Mouse (Mus musculus) MEL (cell line): ENCODE measurements around the gene Plin2. TPM values are rescaled to one million over a fixed set of nuclear protein-coding genes. Genes with fewer than 3 reads are reported as not detected.
"Not testable (repeated sequence)": the region's sequence is repeated elsewhere in the genome, so short reads cannot be mapped to it uniquely, and the experiment has no call there.

Source experiments
- DNase-seq: peaks from one replicate; pipeline ENCODE4 v3.0.0; 2011; ENCODE audit warnings: low read depth, low spot score
- H3K27ac ChIP-seq: 2 replicates; pipeline ENCODE4 v1.5.1; 2012; ENCODE audit warnings: low read depth, mild to moderate bottlenecking, control low read depth, low read length, moderate library complexity; ENCODE audit not compliant: control insufficient read depth
- H3K27me3 ChIP-seq, 2 experiments: fragments of 150-350 bp in 1 of 2; sonication (generic) in 1 of 2; 2 replicates each; pipeline ENCODE4 v1.6.1; 2012; ENCODE audit warnings: low read length in 2 of 2, mild to moderate bottlenecking in 2 of 2, improper control_type of control experiment in 1 of 2, moderate library complexity in 1 of 2; ENCODE audit not compliant: insufficient read depth in 2 of 2, control insufficient read depth in 1 of 2
- H3K36me3 ChIP-seq, 2 experiments: 2 replicates each; pipeline ENCODE4 v1.6.1; 2012 to 2014; ENCODE audit warnings: low read length in 2 of 2, improper control_type of control experiment in 1 of 2, inconsistent platforms in 1 of 2, mild to moderate bottlenecking in 1 of 2; ENCODE audit not compliant: insufficient read depth in 2 of 2, control insufficient read depth in 1 of 2
- H3K4me1 ChIP-seq, 2 experiments: fragments of 150-350 bp in 1 of 2; sonication (generic) in 1 of 2; 2 replicates each; pipeline ENCODE4 v1.6.1; 2012; ENCODE audit warnings: low read length in 2 of 2, improper control_type of control experiment in 1 of 2, mild to moderate bottlenecking in 1 of 2; ENCODE audit not compliant: insufficient read depth in 2 of 2, control insufficient read depth in 1 of 2
- H3K4me3 ChIP-seq, 2 experiments: fragments of 150-350 bp in 1 of 2; sonication (generic) in 1 of 2; 2 replicates each; pipeline ENCODE4 v1.5.1; 2012; ENCODE audit warnings: low read depth in 2 of 2, low read length in 2 of 2, mild to moderate bottlenecking in 2 of 2, moderate library complexity in 2 of 2, control low read depth in 1 of 2, improper control_type of control experiment in 1 of 2; ENCODE audit not compliant: control insufficient read depth in 1 of 2, insufficient read depth in 1 of 2
- H3K79me2 ChIP-seq: 2 replicates; pipeline ENCODE4 v1.6.1; 2012; ENCODE audit warnings: mild to moderate bottlenecking, low read length, moderate library complexity; ENCODE audit not compliant: control insufficient read depth, poor library complexity, insufficient read depth
- H3K9ac ChIP-seq: 2 replicates; pipeline ENCODE4 v1.6.1; 2012; ENCODE audit warnings: low read depth, mild to moderate bottlenecking, control low read depth, low read length, moderate library complexity; ENCODE audit not compliant: control insufficient read depth, poor library complexity, severe bottlenecking
- H3K9me3 ChIP-seq: fragments of 150-350 bp; sonication (generic); replicated peaks from 2 replicates; pipeline ENCODE4 v1.6.1; 2012; ENCODE audit warnings: mild to moderate bottlenecking, low read length, improper control_type of control experiment, moderate library complexity; ENCODE audit not compliant: insufficient read depth
- BHLHE40 ChIP-seq: IDR thresholded peaks from 2 replicates; pipeline ENCODE4 v1.6.1; 2012; ENCODE audit warnings: low read depth, mild to moderate bottlenecking, inconsistent platforms, low read length, improper control_type of control experiment, borderline replicate concordance
- CHD2 ChIP-seq: IDR thresholded peaks from 2 replicates; pipeline ENCODE4 v1.6.1; 2011; ENCODE audit warnings: low read length, improper control_type of control experiment
- CTCF ChIP-seq, 3 experiments: IDR thresholded peaks in 2 of 3; conservative IDR thresholded peaks in 1 of 3; 2 replicates each; pipeline ENCODE4 v1.5.1; 2011 to 2012; ENCODE audit warnings: low read length in 3 of 3, low read depth in 2 of 3, mild to moderate bottlenecking in 2 of 3, improper control_type of control experiment in 1 of 3, inconsistent platforms in 1 of 3, mixed read lengths in 1 of 3, moderate library complexity in 1 of 3; ENCODE audit not compliant: control insufficient read depth in 1 of 3, insufficient read depth in 1 of 3, poor library complexity in 1 of 3, severe bottlenecking in 1 of 3
- E2F4 ChIP-seq: IDR thresholded peaks from 2 replicates; pipeline ENCODE4 v1.6.1; 2011; ENCODE audit warnings: low read depth, low read length, improper control_type of control experiment, borderline replicate concordance
- ETS1 ChIP-seq: IDR thresholded peaks from 2 replicates; pipeline ENCODE4 v1.6.1; 2012; ENCODE audit warnings: low read depth, mild to moderate bottlenecking, inconsistent platforms, low read length, improper control_type of control experiment, moderate library complexity
- GABPA ChIP-seq: IDR thresholded peaks from 2 replicates; pipeline ENCODE4 v1.6.1; 2012; ENCODE audit warnings: low read depth, mild to moderate bottlenecking, inconsistent platforms, low read length, improper control_type of control experiment, moderate library complexity
- GATA1 ChIP-seq: IDR thresholded peaks from 2 replicates; pipeline ENCODE4 v1.6.1; 2011; ENCODE audit warnings: low read depth, low read length, improper control_type of control experiment
- KAT2A ChIP-seq: conservative IDR thresholded peaks from 2 replicates; pipeline ENCODE4 v1.6.1; 2012; ENCODE audit warnings: low read depth, low read length, improper control_type of control experiment, inconsistent platforms
- MAFK ChIP-seq: IDR thresholded peaks from 2 replicates; pipeline ENCODE4 v1.6.1; 2011; ENCODE audit warnings: low read depth, mild to moderate bottlenecking, low read length, improper control_type of control experiment, borderline replicate concordance
- MEF2A ChIP-seq: IDR thresholded peaks from 2 replicates; pipeline ENCODE4 v1.6.1; 2014; ENCODE audit warnings: low read depth, mild to moderate bottlenecking, inconsistent platforms, low read length, improper control_type of control experiment; ENCODE audit not compliant: poor library complexity, insufficient replicate concordance, severe bottlenecking; ENCODE audit errors: extremely low read depth
- MXI1 ChIP-seq: IDR thresholded peaks from 2 replicates; pipeline ENCODE4 v1.6.1; 2011; ENCODE audit warnings: mild to moderate bottlenecking, low read depth, low read length, improper control_type of control experiment
- NELFE ChIP-seq: IDR thresholded peaks from 2 replicates; pipeline ENCODE4 v1.6.1; 2011; ENCODE audit warnings: low read depth, low read length, improper control_type of control experiment
- NRF1 ChIP-seq: IDR thresholded peaks from 2 replicates; pipeline ENCODE4 v1.6.1; 2014; ENCODE audit warnings: low read depth, mild to moderate bottlenecking, inconsistent platforms, low read length, improper control_type of control experiment, moderate library complexity; ENCODE audit not compliant: poor library complexity, insufficient read depth, severe bottlenecking
- POLR2AphosphoS2 ChIP-seq: IDR thresholded peaks from 2 replicates; pipeline ENCODE4 v1.6.1; 2011; ENCODE audit warnings: low read length, improper control_type of control experiment
- POLR2AphosphoS5 ChIP-seq: IDR thresholded peaks from 2 replicates; pipeline ENCODE4 v1.6.1; 2012; ENCODE audit warnings: low read depth, borderline replicate concordance, mild to moderate bottlenecking, inconsistent platforms, low read length, moderate library complexity, mixed read lengths
- RAD21 ChIP-seq: IDR thresholded peaks from 2 replicates; pipeline ENCODE4 v1.6.1; 2011; ENCODE audit warnings: mild to moderate bottlenecking, low read depth, low read length, improper control_type of control experiment
- RCOR1 ChIP-seq: IDR thresholded peaks from 2 replicates; pipeline ENCODE4 v1.6.1; 2012; ENCODE audit warnings: low read depth, mild to moderate bottlenecking, inconsistent platforms, low read length, improper control_type of control experiment
- SIN3A ChIP-seq: IDR thresholded peaks from 2 replicates; pipeline ENCODE4 v1.6.1; 2012; ENCODE audit warnings: low read length, improper control_type of control experiment, inconsistent platforms
- SMC3 ChIP-seq: IDR thresholded peaks from 2 replicates; pipeline ENCODE4 v1.6.1; 2011; ENCODE audit warnings: low read depth, low read length, improper control_type of control experiment
- TBP ChIP-seq: IDR thresholded peaks from 2 replicates; pipeline ENCODE4 v1.8.0; 2011; ENCODE audit warnings: low read depth, low read length, improper control_type of control experiment
- UBTF ChIP-seq: IDR thresholded peaks from 2 replicates; pipeline ENCODE4 v1.6.1; 2012; ENCODE audit warnings: low read depth, mild to moderate bottlenecking, inconsistent platforms, low read length, improper control_type of control experiment, moderate library complexity, borderline replicate concordance; ENCODE audit not compliant: insufficient read depth
- USF1 ChIP-seq: IDR thresholded peaks from 2 replicates; pipeline ENCODE4 v1.6.1; 2014; ENCODE audit warnings: low read depth, mild to moderate bottlenecking, inconsistent platforms, low read length, improper control_type of control experiment, moderate library complexity
- USF2 ChIP-seq, 2 experiments: IDR thresholded peaks; 2 replicates each; pipeline ENCODE4 v1.6.1; 2011 to 2012; ENCODE audit warnings: improper control_type of control experiment in 2 of 2, low read length in 2 of 2, borderline replicate concordance in 1 of 2, inconsistent platforms in 1 of 2, low read depth in 1 of 2, mild to moderate bottlenecking in 1 of 2; ENCODE audit not compliant: insufficient read depth in 1 of 2
- ZC3H11A ChIP-seq: IDR thresholded peaks from 2 replicates; pipeline ENCODE4 v1.6.1; 2012; ENCODE audit warnings: low read depth, mild to moderate bottlenecking, inconsistent platforms, low read length, improper control_type of control experiment
- ZNF384 ChIP-seq: IDR thresholded peaks from 2 replicates; pipeline ENCODE4 v1.6.1; 2012; ENCODE audit warnings: low read depth, mild to moderate bottlenecking, inconsistent platforms, low read length, improper control_type of control experiment
- polyA plus RNA-seq, 2 experiments: library from polyadenylated mRNA; stranded (reverse) in 1 of 2; unstranded in 1 of 2; fragments of >175 nt in 1 of 2; fragments of >200 nt in 1 of 2; gene quantifications; 2 replicates each; pipeline versions ENCODE4 v1.2.1 to v1.2.4; 2012; ENCODE audit warnings: low replicate concordance in 2 of 2, low read depth in 1 of 2; ENCODE audit not compliant: insufficient read length in 2 of 2, insufficient read depth in 1 of 2, missing spikeins in 1 of 2
- total RNA-seq: library from RNA; depleted of rRNA; stranded (reverse); fragments of 300-350 nt; gene quantifications from 2 replicates; pipeline ENCODE4 v1.2.3, GENCODE M21; 2012

Gene Plin2
- total and polyA plus RNA-seq, 3 experiments: 75.9 to 92.2 TPM; not detected in 1

DNA sequence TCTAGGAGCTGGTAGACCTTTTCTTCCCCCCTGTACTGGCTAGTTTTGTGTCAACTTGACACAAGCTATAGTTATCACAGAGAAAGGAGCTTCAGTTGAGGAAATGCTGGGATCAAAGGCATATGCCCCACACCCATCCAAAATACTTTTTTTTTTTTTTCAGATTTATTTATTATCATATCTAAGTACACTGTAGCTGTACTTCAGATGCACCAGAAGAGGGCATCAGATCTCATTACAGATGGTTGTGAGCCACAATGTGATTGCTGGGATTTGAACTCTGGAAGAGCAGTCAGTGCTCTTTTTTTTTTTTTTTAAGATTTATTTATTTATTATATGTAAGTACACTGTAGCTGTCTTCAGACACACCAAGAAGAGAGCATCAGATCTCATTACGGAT is 47.3 kb downstream of the Plin2 start:
- H3K79me2 ChIP-seq, H3K27ac ChIP-seq, H3K4me3 ChIP-seq, H3K9ac ChIP-seq, DNase-seq, H3K9me3 ChIP-seq, H3K36me3 ChIP-seq: not testable (repeated sequence)
- TF ChIP-seq RAD21 (peak; percentile 18), SMC3 (peak; percentile 54), ZC3H11A (0 out of 2 replicates have a peak, but pooled peaks have one; percentile 16), CTCF (IDR thresholded peaks at IDR 0.05 in 2 of 3, conservative IDR thresholded peaks at IDR 0.05 in 1 of 3; ENCODE audit: control insufficient read depth in 1 of 3, insufficient read depth in 1 of 3, low read depth in 2 of 3, low read length in 3 of 3, poor library complexity in 1 of 3, severe bottlenecking in 1 of 3) (peak in 1 of 3 experiments; percentile 30; a peak in 2 of 6 replicates), ZNF384 (peak; percentile 41; the same call in 1 of the 2 replicates)
- TF ChIP-seq, all 39 proteins: peak for 5; not testable (repeated sequence) for 34
- H3K27me3 ChIP-seq, H3K4me1 ChIP-seq: not testable (repeated sequence)

DNA sequence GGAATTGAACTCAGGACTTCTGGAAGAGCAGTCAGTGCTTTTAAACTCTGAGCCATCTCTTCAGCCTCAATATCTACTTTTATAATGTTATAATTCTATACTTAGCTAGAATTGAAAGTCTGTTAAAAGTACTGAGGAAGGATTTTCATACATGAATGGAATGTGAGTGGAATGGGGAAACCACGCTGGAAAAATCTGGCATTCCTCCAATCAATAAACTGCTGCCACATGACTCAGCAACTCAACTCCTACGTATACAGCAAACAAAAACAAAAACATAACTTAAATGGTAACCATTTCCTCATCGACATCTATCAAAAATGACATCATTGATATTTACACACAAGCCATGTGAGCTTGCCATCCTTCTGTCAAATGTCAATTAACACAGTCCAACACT is 47.7 kb downstream of the Plin2 start:
- Histone ChIP-seq H3K4me3 (no peak overlapping the region), H3K4me1 (peaks cover 0 to 2% of the 10 kb centered on the region in 2 experiments; a peak in 1 of 4 replicates)
- TF ChIP-seq CHD2 (no peak), NRF1 (no peak), NELFE (no peak), POLR2AphosphoS5 (no peak), TBP (no peak), RCOR1 (no peak), MXI1 (no peak), BHLHE40 (no peak), ETS1 (no peak)

DNA sequence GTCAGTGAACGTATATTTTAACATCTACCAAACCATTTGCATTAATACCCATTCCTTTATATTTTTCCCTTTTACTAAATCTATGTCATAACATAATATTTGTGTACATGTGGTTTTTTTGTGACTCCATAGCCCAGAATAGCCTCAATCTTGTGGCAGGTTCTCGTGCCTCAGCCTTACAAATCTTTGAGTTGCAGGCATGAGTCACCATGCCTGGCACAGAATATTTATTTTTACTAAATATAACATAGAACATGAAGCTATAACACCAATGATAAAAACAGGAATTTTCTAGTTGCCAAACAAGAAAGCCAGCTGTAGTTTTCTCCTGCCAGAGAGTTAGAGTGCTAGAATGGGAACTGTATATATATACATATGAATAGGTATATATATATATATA is 49.4 kb downstream of the Plin2 start:
- no peak overlapping the region for H3K4me3 ChIP-seq
- H3K79me2 ChIP-seq: no peaks in the 10 kb centered on the region
- H3K27me3 ChIP-seq: no peaks in the 10 kb centered on the region
- H3K4me1 ChIP-seq: 0 out of 4 replicates have a peak, but pooled peaks cover 0 to under 1% of the 10 kb centered on the region in 2 experiments
- no peak overlapping the region for H3K9ac ChIP-seq
- H3K9me3 ChIP-seq: no peaks in the 10 kb centered on the region
- no peak for DNase-seq
- no peak overlapping the region for H3K27ac ChIP-seq
- peaks cover 0 to 2% of the 10 kb centered on the region in 2 experiments; a peak in 1 of 4 replicates for H3K36me3 ChIP-seq
- TF ChIP-seq USF1: no peak
- TF ChIP-seq MAFK: no peak
- no peak for TF ChIP-seq USF2 (IDR thresholded peaks at IDR 0.05; ENCODE audit: borderline replicate concordance in 1 of 2, insufficient read depth in 1 of 2, low read depth in 1 of 2, low read length in 2 of 2)
- TF ChIP-seq E2F4: no peak
- TF ChIP-seq TBP: no peak
- TF ChIP-seq POLR2AphosphoS5: no peak
- TF ChIP-seq GATA1: no peak
- no peak for TF ChIP-seq UBTF
- no peak for TF ChIP-seq SIN3A
- no peak for TF ChIP-seq GABPA
- no peak for TF ChIP-seq ETS1
- no peak for TF ChIP-seq KAT2A
- TF ChIP-seq MXI1: no peak
- TF ChIP-seq POLR2AphosphoS2: no peak
- TF ChIP-seq ZNF384: no peak
- no peak for TF ChIP-seq MEF2A

More for the DNA sequence above, 47.7 kb downstream of the Plin2 start:
- no peak overlapping the region for H3K27ac ChIP-seq
- no peaks in the 10 kb centered on the region for H3K79me2 ChIP-seq
- H3K9me3 ChIP-seq: no peaks in the 10 kb centered on the region
- H3K27me3 ChIP-seq: no peaks in the 10 kb centered on the region
- DNase-seq: no peak
- no peak overlapping the region for H3K9ac ChIP-seq
- H3K36me3 ChIP-seq: peaks cover 0 to 5% of the 10 kb centered on the region in 2 experiments; a peak in 1 of 4 replicates
